Mouse (Mus musculus) heart, adult 2 months (tissue): Measurements from ENCODE around the gene Pdzd2. TPM values are rescaled to one million over a fixed set of nuclear protein-coding genes. Genes with fewer than 3 reads are reported as not detected.

Experiments
- DNase-seq, 2 experiments: peaks; one replicate each; pipeline ENCODE4 v3.0.0; 2021
- H3K27ac ChIP-seq: fragments of 200-600 bp; 2 replicates; pipeline ENCODE4 v1.8.1; 2022
- H3K27me3 ChIP-seq: fragments of 200-500 bp; 2 replicates; pipeline ENCODE4 v1.6.1; 2012; ENCODE audit warnings: mild to moderate bottlenecking, low read length, inconsistent platforms, mixed read lengths; ENCODE audit not compliant: control insufficient read depth, insufficient read depth
- H3K36me3 ChIP-seq: fragments of 200-500 bp; 2 replicates; pipeline ENCODE4 v1.6.1; 2012; ENCODE audit warnings: low read length, inconsistent platforms; ENCODE audit not compliant: control insufficient read depth, insufficient read depth
- H3K4me1 ChIP-seq: fragments of 200-500 bp; 2 replicates; pipeline ENCODE4 v1.6.1; 2011; ENCODE audit warnings: low read length; ENCODE audit not compliant: control insufficient read depth, insufficient read depth
- H3K4me3 ChIP-seq: fragments of 200-600 bp; 2 replicates; pipeline ENCODE4 v1.8.1; 2022
- H3K79me2 ChIP-seq: fragments of 200-500 bp; replicated peaks from 2 replicates; pipeline ENCODE4 v1.6.1; 2012; ENCODE audit warnings: mild to moderate bottlenecking, inconsistent platforms, low read length, moderate library complexity, mixed read lengths; ENCODE audit not compliant: control insufficient read depth, insufficient read depth
- H3K9ac ChIP-seq: fragments of 200-500 bp; 2 replicates; pipeline ENCODE4 v1.6.1; 2012; ENCODE audit warnings: low read depth, mild to moderate bottlenecking, control low read depth, inconsistent platforms, low read length, mixed read lengths
- CTCF ChIP-seq: fragments of 200-600 bp; IDR thresholded peaks from 2 replicates; pipeline ENCODE4 v1.8.1; 2022; ENCODE audit warnings: antibody characterized with exemption, mild to moderate bottlenecking, moderate library complexity
- EP300 ChIP-seq: fragments of 200-500 bp; IDR thresholded peaks from 2 replicates; pipeline ENCODE4 v1.6.1; 2011; ENCODE audit warnings: low read depth, low read length, control low read depth; ENCODE audit not compliant: insufficient read depth
- POLR2A ChIP-seq: fragments of 200-500 bp; IDR thresholded peaks from 2 replicates; pipeline ENCODE4 v1.6.1; 2011; ENCODE audit warnings: mild to moderate bottlenecking, low read depth, low read length, control low read depth; ENCODE audit not compliant: insufficient read depth
- WGBS: fragments of 180-500 bp; shearing (Covaris S2); methylation state at CpG from one replicate; pipeline ENCODE4 v1.1.7; 2018; 5-methylcytosine and 5-hydroxymethylcytosine counted together
- intact Hi-C: fragments of 180-260 bp; cut with DNase I; formaldehyde crosslinking; loops from one replicate; pipeline ENCODE4 v1.15.1; 2025
- polyA plus RNA-seq: library from polyadenylated mRNA; depleted of rRNA; stranded (reverse); fragments of >200 nt; gene quantifications from 2 replicates; pipeline ENCODE4 v1.2.3, GENCODE M21; 2012
- total RNA-seq, 2 experiments: library from RNA; stranded (reverse); gene quantifications; 2 replicates each; pipeline ENCODE4 v1.2.3; 2021

Gene Pdzd2
- total and polyA plus RNA-seq, 3 experiments, result 15.0 to 83.9 (median 78.9) TPM

DNA sequence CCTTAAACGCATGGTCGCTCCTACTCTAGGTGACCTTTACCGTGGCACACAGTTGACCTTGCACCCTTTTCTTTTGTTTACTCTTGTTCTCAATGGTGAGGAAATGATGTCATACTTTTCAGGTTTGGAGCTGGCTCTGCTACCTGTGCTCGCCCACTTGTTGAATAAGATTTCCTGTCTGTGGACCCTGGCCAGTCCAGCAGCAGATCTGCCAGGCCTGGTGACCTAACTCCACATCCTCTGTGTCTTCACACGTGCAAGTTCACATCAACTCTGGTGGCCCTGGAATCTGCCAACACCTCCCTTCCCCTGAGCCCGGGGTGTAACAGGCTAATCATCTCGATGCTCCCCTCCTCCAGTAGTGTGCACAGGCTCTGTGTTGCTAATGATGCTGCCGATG is 122.5 kb downstream of the Pdzd2 start:
- H3K36me3 ChIP-seq, result no peaks in the 10 kb centered on the region
- H3K9ac ChIP-seq, result no peak overlapping the region
- TF ChIP-seq POLR2A, result no peak
- TF ChIP-seq EP300, result no peak
- no peak for TF ChIP-seq CTCF
- H3K4me3 ChIP-seq, result no peak overlapping the region
- WGBS, result 37% methylated on average over 8 of the region's 8 CpGs
- H3K79me2 ChIP-seq, result no peaks in the 10 kb centered on the region
- peak in 1 of 2 experiments; percentile 18 for DNase-seq
- peaks cover 5% of the 10 kb centered on the region for H3K4me1 ChIP-seq
- intact Hi-C loops, result no loop called here
- H3K27me3 ChIP-seq, result no peaks in the 10 kb centered on the region
- no peak overlapping the region for H3K27ac ChIP-seq

- DNase-seq, result no peak
- WGBS, result 76% methylated on average over 20 of the region's 20 CpGs
- Histone ChIP-seq H3K9ac (no peak overlapping the region), H3K27me3 (no peaks in the 10 kb centered on the region), H3K4me3 (no peak overlapping the region), H3K36me3 (peaks cover 2% of the 10 kb centered on the region; the same call in 1 of the 2 replicates), H3K4me1 (peaks cover 8% of the 10 kb centered on the region), H3K27ac (no peak overlapping the region), H3K79me2 (no peaks in the 10 kb centered on the region)
- intact Hi-C loops, result no loop called here
- TF ChIP-seq CTCF, result no peak
- no peak for TF ChIP-seq EP300
- TF ChIP-seq POLR2A, result no peak
These were observed 124.5 kb downstream of the Pdzd2 start for GRCm38 (mm10) chr15:12614944-12615878.

GRCm38 (mm10) chr15:12614011-12614410 is 125.7 kb downstream of the Pdzd2 start:
- Histone ChIP-seq H3K27me3 (no peaks in the 10 kb centered on the region), H3K36me3 (peaks cover 2% of the 10 kb centered on the region; the same call in 1 of the 2 replicates), H3K4me3 (no peak overlapping the region), H3K27ac (no peak overlapping the region), H3K4me1 (peaks cover 8% of the 10 kb centered on the region), H3K79me2 (no peaks in the 10 kb centered on the region), H3K9ac (no peak overlapping the region)
- 48% methylated on average over 9 of the region's 9 CpGs for WGBS
- no peak for DNase-seq
- intact Hi-C loops, result no loop called here
- TF ChIP-seq POLR2A, result no peak
- TF ChIP-seq CTCF, result no peak
- TF ChIP-seq EP300, result no peak

GRCm38 (mm10) chr15:12612944-12613675 is 126.6 kb downstream of the Pdzd2 start:
- Histone ChIP-seq H3K4me1 (peaks cover 8% of the 10 kb centered on the region), H3K36me3 (peaks cover 2% of the 10 kb centered on the region; the same call in 1 of the 2 replicates), H3K4me3 (no peak overlapping the region), H3K27me3 (no peaks in the 10 kb centered on the region), H3K79me2 (no peaks in the 10 kb centered on the region), H3K27ac (no peak overlapping the region), H3K9ac (no peak overlapping the region)
- intact Hi-C loops, result no loop called here
- TF ChIP-seq POLR2A (no peak), CTCF (no peak), EP300 (no peak)
- WGBS, result 66% methylated on average over 7 of the region's 7 CpGs
- no peak for DNase-seq

GRCm38 (mm10) chr15:12608090-12608489 is 131.6 kb downstream of the Pdzd2 start:
- WGBS, result 74% methylated on average over 6 of the region's 6 CpGs
- no peak overlapping the region for H3K4me3 ChIP-seq

More at GRCm38 (mm10) chr15:12608090-12608489, 131.6 kb downstream of the Pdzd2 start:
- DNase-seq, result no peak
- Histone ChIP-seq H3K4me1 (peaks cover 3% of the 10 kb centered on the region; the same call in 1 of the 2 replicates), H3K79me2 (no peaks in the 10 kb centered on the region), H3K27ac (no peak overlapping the region), H3K9ac (no peak overlapping the region), H3K36me3 (peaks cover 2% of the 10 kb centered on the region; the same call in 1 of the 2 replicates), H3K27me3 (no peaks in the 10 kb centered on the region)
- intact Hi-C loops, result no loop called here
- TF ChIP-seq EP300, result no peak
- no peak for TF ChIP-seq CTCF
- no peak for TF ChIP-seq POLR2A
